Comparison of ENCODE assay signal across 22 mouse cellular contexts in the genomic region with DNA sequence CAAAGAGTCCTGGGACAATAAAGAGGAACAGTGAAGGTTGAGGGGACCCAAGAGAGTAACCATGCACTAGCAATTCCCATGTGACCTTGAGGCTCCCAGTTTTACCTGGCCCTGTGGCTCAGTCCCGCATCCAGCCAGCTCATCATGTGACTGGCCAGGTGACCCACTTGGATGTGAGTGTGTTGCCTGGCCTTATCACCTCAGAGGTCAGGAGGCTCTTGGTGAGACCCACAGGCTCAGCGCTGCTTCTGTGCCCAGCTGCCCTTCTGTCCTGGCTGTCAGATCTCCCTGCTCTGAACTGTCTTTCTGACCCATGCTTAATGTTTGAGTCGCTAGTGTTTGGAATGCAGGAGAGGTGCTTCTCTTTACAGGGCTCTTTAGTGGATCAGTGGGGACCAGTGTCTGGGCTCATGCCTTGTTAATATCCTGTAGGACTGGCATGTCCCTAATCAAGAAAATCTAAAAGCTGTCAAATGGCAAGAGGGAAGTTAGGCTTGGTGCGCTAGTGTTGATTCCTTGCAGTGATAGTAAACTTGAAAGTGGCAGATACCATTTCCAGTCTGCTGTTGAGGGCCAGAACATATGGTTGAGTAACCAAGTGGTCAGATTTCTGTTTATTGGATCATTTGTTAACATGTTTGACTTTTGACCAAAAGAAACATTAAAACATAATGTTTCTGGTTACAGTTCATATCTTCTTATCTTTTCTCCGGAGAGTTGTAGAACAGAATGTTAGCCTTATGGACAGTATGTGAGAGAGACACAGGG. TPM values are rescaled to one million over a fixed set of nuclear protein-coding genes. Genes with fewer than 3 reads are reported as not detected.
DNase-seq lines count a peak whose midpoint lies in the region; ATAC-seq and TF ChIP-seq lines count a peak whose summit lies in the region.
"Had no signal": no experiment of that assay in that cellular context is flagged by ENCODE, and none has a peak within 500 bp of the region (broad histone marks: within the 10 kb centered on the region; RNA-seq: fewer than 3 reads in every experiment).

No protein-coding gene starts in this region.

- no peak overlapping the region for H3K4me3 ChIP-seq in heart, embryonic 13.5 days
- no peak overlapping the region for H3K4me3 ChIP-seq in kidney, postnatal 0 days (replicated peaks; ENCODE audit: low read depth, low read length)
- no peak overlapping the region for H3K4me3 ChIP-seq in MEL (ENCODE audit: control insufficient read depth in 1 of 2, insufficient read depth in 1 of 2, low read depth in 2 of 2, low read length in 2 of 2)
- H3K4me3 ChIP-seq in liver, embryonic 15.5 days (replicated peaks): no peak overlapping the region
- H3K4me3 ChIP-seq: erythroblast, embryonic 14.5 days; hindbrain, embryonic 15.5 days; left cerebral cortex, adult 2 months; limb, embryonic 13.5 days; megakaryocyte, embryonic 14.5 days; stomach, embryonic 15.5 days had no signal

- no peak overlapping the region for H3K4me2 ChIP-seq in heart, embryonic 13.5 days
- no peak overlapping the region for H3K4me2 ChIP-seq in kidney, postnatal 0 days (ENCODE audit: low read length)
- no peak overlapping the region for H3K4me2 ChIP-seq in liver, embryonic 15.5 days
- H3K4me2 ChIP-seq: hindbrain, embryonic 15.5 days; limb, embryonic 13.5 days; stomach, embryonic 15.5 days had no signal

- no peak for TF ChIP-seq RAD21 in MEL (IDR thresholded peaks at IDR 0.05; ENCODE audit: low read depth, low read length)

- H3K9me3 ChIP-seq in heart, embryonic 13.5 days: no peaks in the 10 kb centered on the region
- no peaks in the 10 kb centered on the region for H3K9me3 ChIP-seq in kidney, postnatal 0 days (replicated peaks; ENCODE audit: low read length)
- H3K9me3 ChIP-seq in MEL (replicated peaks; ENCODE audit: insufficient read depth, low read length): no peaks in the 10 kb centered on the region
- no peaks in the 10 kb centered on the region for H3K9me3 ChIP-seq in liver, embryonic 15.5 days (replicated peaks)
- H3K9me3 ChIP-seq: hindbrain, embryonic 15.5 days; limb, embryonic 13.5 days; megakaryocyte, embryonic 14.5 days; stomach, embryonic 15.5 days had no signal

- no peaks in the 10 kb centered on the region for H3K36me3 ChIP-seq in heart, embryonic 13.5 days
- no peaks in the 10 kb centered on the region for H3K36me3 ChIP-seq in kidney, postnatal 0 days (ENCODE audit: insufficient read depth, low read length)
- peaks cover 0 to 29% of the 10 kb centered on the region in 2 experiments; a peak in 2 of 4 replicates for H3K36me3 ChIP-seq in MEL (ENCODE audit: control insufficient read depth in 1 of 2, insufficient read depth in 2 of 2, low read length in 2 of 2)
- no peaks in the 10 kb centered on the region for H3K36me3 ChIP-seq in liver, embryonic 15.5 days (replicated peaks)
- H3K36me3 ChIP-seq: hindbrain, embryonic 15.5 days; limb, embryonic 13.5 days; stomach, embryonic 15.5 days had no signal

- H3K27ac ChIP-seq in heart, embryonic 13.5 days (replicated peaks): peak overlapping the region; percentile 38; the same call in 1 of the 2 replicates
- H3K27ac ChIP-seq in kidney, postnatal 0 days: peak overlapping the region; percentile 48
- no peak overlapping the region for H3K27ac ChIP-seq in MEL (ENCODE audit: control insufficient read depth, low read depth, low read length)
- peak overlapping the region; percentile 43; the same call in 1 of the 2 replicates for H3K27ac ChIP-seq in liver, embryonic 15.5 days (replicated peaks)
- H3K27ac ChIP-seq: hindbrain, embryonic 15.5 days; left cerebral cortex, adult 2 months; limb, embryonic 13.5 days; stomach, embryonic 15.5 days had no signal

- peaks cover 11% of the 10 kb centered on the region; the same call in 1 of the 2 replicates for H3K79me2 ChIP-seq in MEL (ENCODE audit: control insufficient read depth, insufficient read depth, low read length, poor library complexity)

- no peak for TF ChIP-seq POLR2A in MEL (IDR thresholded peaks at IDR 0.05; ENCODE audit: control insufficient read depth in 1 of 2, insufficient read depth in 1 of 2, low read depth in 1 of 2, low read length in 2 of 2, poor library complexity in 1 of 2)

- peak overlapping the region; percentile 17; the same call in 1 of the 2 replicates for H3K9ac ChIP-seq in heart, embryonic 13.5 days
- H3K9ac ChIP-seq in kidney, postnatal 0 days (ENCODE audit: low read depth, low read length): no peak overlapping the region
- no peak overlapping the region for H3K9ac ChIP-seq in MEL (ENCODE audit: control insufficient read depth, low read depth, low read length, poor library complexity, severe bottlenecking)
- 0 out of 2 replicates have a peak overlapping the region, but pooled peaks have one; percentile 5 for H3K9ac ChIP-seq in liver, embryonic 15.5 days
- H3K9ac ChIP-seq: hindbrain, embryonic 15.5 days; limb, embryonic 13.5 days; stomach, embryonic 15.5 days had no signal

- ATAC-seq in heart, embryonic 13.5 days (ENCODE audit: extremely low read depth, insufficient number of reproducible peaks, low FRiP score, low TSS enrichment): 0 out of 2 replicates have a peak, but pooled peaks have one; percentile 23
- no peak; the same call in 1 of the 2 replicates for ATAC-seq in kidney, postnatal 0 days (replicated peaks; ENCODE audit: low FRiP score, low read depth)
- no peak for ATAC-seq in liver, embryonic 15.5 days (ENCODE audit: insufficient read depth)
- ATAC-seq: forebrain, embryonic 14.5 days had no signal

- H3K4me1 ChIP-seq in heart, embryonic 13.5 days: peaks cover 63% of the 10 kb centered on the region
- peaks cover 29% of the 10 kb centered on the region for H3K4me1 ChIP-seq in kidney, postnatal 0 days (replicated peaks; ENCODE audit: insufficient read depth, low read length)
- H3K4me1 ChIP-seq in MEL (ENCODE audit: control insufficient read depth in 1 of 2, insufficient read depth in 2 of 2, low read length in 2 of 2): peaks cover 33 to 35% of the 10 kb centered on the region in 2 experiments
- peaks cover 83% of the 10 kb centered on the region for H3K4me1 ChIP-seq in liver, embryonic 15.5 days (replicated peaks)
- H3K4me1 ChIP-seq: hindbrain, embryonic 15.5 days had no signal

- H3K27me3 ChIP-seq in heart, embryonic 13.5 days (replicated peaks): no peaks in the 10 kb centered on the region
- H3K27me3 ChIP-seq in kidney, postnatal 0 days (ENCODE audit: insufficient read depth, low read length): no peaks in the 10 kb centered on the region
- no peaks in the 10 kb centered on the region for H3K27me3 ChIP-seq in MEL (ENCODE audit: control insufficient read depth in 1 of 2, insufficient read depth in 2 of 2, low read length in 2 of 2)
- H3K27me3 ChIP-seq in liver, embryonic 15.5 days: no peaks in the 10 kb centered on the region
- H3K27me3 ChIP-seq: hindbrain, embryonic 15.5 days; limb, embryonic 13.5 days; megakaryocyte, embryonic 14.5 days; stomach, embryonic 15.5 days had no signal

- intact Hi-C loops in heart, postnatal 36 days (cut with DNase I): no loop called here

- no peak for TF ChIP-seq EP300 in MEL (IDR thresholded peaks at IDR 0.05; ENCODE audit: low read depth in 1 of 2, low read length in 2 of 2)

- DNase-seq in heart, postnatal 36 days: no peak
- peak; percentile 29 for DNase-seq in kidney, postnatal 0 days (ENCODE audit: low spot score)
- DNase-seq in kidney, postnatal 14 days: no peak
- DNase-seq in MEL (ENCODE audit: low read depth, low spot score): no peak
- no peak for DNase-seq in ovary, postnatal 10 days (ENCODE audit: low spot score)
- no peak for DNase-seq in left cerebral cortex, adult 9 months (ENCODE audit: low spot score in 2 of 2)
- DNase-seq: adrenal gland, postnatal 10 days; cerebellum, adult 11-12 months; cerebellum, postnatal 25 days; heart, postnatal 10 days; kidney, postnatal 10 days; lung, postnatal 10 days; thymus, adult 2 months had no signal

- no peak for TF ChIP-seq CTCF in kidney, postnatal 0 days (IDR thresholded peaks at IDR 0.05; ENCODE audit: low read depth)
- no peak for TF ChIP-seq CTCF in MEL (IDR thresholded peaks at IDR 0.05 in 2 of 3, conservative IDR thresholded peaks at IDR 0.05 in 1 of 3; ENCODE audit: control insufficient read depth in 1 of 3, insufficient read depth in 1 of 3, low read depth in 2 of 3, low read length in 3 of 3, poor library complexity in 1 of 3, severe bottlenecking in 1 of 3)

- 52% methylated on average over 5 of the region's 5 CpGs for WGBS in heart, embryonic 13.5 days
- 30% methylated on average over 5 of the region's 5 CpGs for WGBS in kidney, postnatal 0 days
- WGBS in liver, embryonic 15.5 days (ENCODE audit: insufficient replicate concordance): 57% methylated on average over 5 of the region's 5 CpGs

TF ChIP-seq in MEL, 35 proteins besides CTCF, POLR2A, EP300 and RAD21:
- peak; percentile 46; the same call in 1 of the 2 replicates for TF ChIP-seq USF1 (IDR thresholded peaks at IDR 0.05; ENCODE audit: low read depth, low read length)
- TF ChIP-seq SIN3A (IDR thresholded peaks at IDR 0.05; ENCODE audit: low read length): 0 out of 2 replicates have a peak, but pooled peaks have one; percentile 27
- no peak for TF ChIP-seq TCF12 (IDR thresholded peaks at IDR 0.05; ENCODE audit: low read depth, low read length)
- peak; percentile 41; the same call in 1 of the 2 replicates for TF ChIP-seq GATA1 (IDR thresholded peaks at IDR 0.05; ENCODE audit: low read depth, low read length)

RNA-seq across cellular contexts. Expression of a gene that starts 54.2 kb away (rescaled TPM):
- 36.8 and 41.4 TPM in 2 replicates for polyA plus RNA-seq in heart, embryonic 13.5 days (2015; fragmentation: Nextera tagmentation; extraction: Ambion mirVana)
- 10 to 100 TPM; 34.7 to 40.7 TPM for total RNA-seq in heart, postnatal 36 days (2021)
- polyA plus RNA-seq in kidney, postnatal 0 days (2015; fragmentation: Nextera tagmentation; extraction: Ambion mirVana): 74.3 and 76.7 TPM in 2 replicates
- total RNA-seq in MEL (2012; rRNA removed): 32.8 and 41.1 TPM in 2 replicates
- polyA plus RNA-seq in MEL (2012; ENCODE audit: insufficient read depth in 1 of 2, insufficient read length in 2 of 2, low read depth in 1 of 2, low replicate concordance in 2 of 2, missing spikeins in 1 of 2): 10 to 100 TPM in 1 of 2 experiments, not detected in 1; 44.9 TPM
- polyA plus RNA-seq in liver, embryonic 15.5 days (2015; fragmentation: Nextera tagmentation; extraction: Ambion mirVana): 35.7 and 37.5 TPM in 2 replicates

RNA-seq across cellular contexts. Expression of a gene that starts 55.7 kb away (rescaled TPM):
- 10.9 and 11.2 TPM in 2 replicates for polyA plus RNA-seq in heart, embryonic 13.5 days (2015; fragmentation: Nextera tagmentation; extraction: Ambion mirVana)
- total RNA-seq in heart, postnatal 36 days (2021): 1 to 10 TPM; 6.8 to 6.9 TPM
- polyA plus RNA-seq in kidney, postnatal 0 days (2015; fragmentation: Nextera tagmentation; extraction: Ambion mirVana): 12.9 and 13.1 TPM in 2 replicates
- total RNA-seq in MEL (2012; rRNA removed): 7.8 and 8.1 TPM in 2 replicates
- polyA plus RNA-seq in MEL (2012; ENCODE audit: insufficient read depth in 1 of 2, insufficient read length in 2 of 2, low read depth in 1 of 2, low replicate concordance in 2 of 2, missing spikeins in 1 of 2): 10 to 100 TPM in 1 of 2 experiments, not detected in 1; 18.6 TPM
- polyA plus RNA-seq in liver, embryonic 15.5 days (2015; fragmentation: Nextera tagmentation; extraction: Ambion mirVana): 3.4 TPM in 2 replicates

Comparison
In these comparisons a context has a peak if more than half of its experiments do, and no peak if none do; other contexts are left out.
1. H3K9ac ChIP-seq: peak in heart, embryonic 13.5 days (single experiment) and liver, embryonic 15.5 days (single experiment); none in kidney, postnatal 0 days (single experiment) and MEL (single experiment).